Mouse (Mus musculus) heart, adult 2 months (tissue): ENCODE data around the gene Vwa8.

Source experiments
- EP300 ChIP-seq: fragments of 200-500 bp; IDR thresholded peaks from 2 replicates; pipeline ENCODE4 v1.6.1; 2011; ENCODE audit warnings: low read depth, low read length, control low read depth; ENCODE audit not compliant: insufficient read depth
- POLR2A ChIP-seq: fragments of 200-500 bp; IDR thresholded peaks from 2 replicates; pipeline ENCODE4 v1.6.1; 2011; ENCODE audit warnings: mild to moderate bottlenecking, low read depth, low read length, control low read depth; ENCODE audit not compliant: insufficient read depth

DNA sequence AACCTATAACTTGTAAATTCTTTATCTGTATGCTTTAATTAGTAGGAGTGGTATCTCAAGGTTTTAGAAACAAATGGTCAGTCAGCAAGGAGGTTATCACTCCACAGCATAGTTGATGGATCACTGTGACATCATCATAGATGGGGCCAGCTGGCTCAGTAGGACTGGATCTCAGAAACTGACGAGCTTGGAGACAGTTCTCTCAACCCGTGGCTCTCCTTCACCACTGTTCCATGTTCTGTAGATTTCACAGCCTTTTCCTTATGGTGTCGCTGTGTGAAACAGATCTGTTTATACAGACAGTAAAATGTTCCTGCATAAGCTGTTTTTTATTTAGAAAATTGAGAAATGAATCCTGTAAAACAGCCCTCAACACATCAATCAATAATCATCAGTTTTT is 2.5 kb downstream of the Vwa8 start:
- TF ChIP-seq POLR2A (no peak), EP300 (no peak)
